Mouse (Mus musculus): ENCODE data around the gene Ambra1. TPM values are rescaled to one million over a fixed set of nuclear protein-coding genes. Genes with fewer than 3 reads are reported as not detected.
A peak's percentile ranks its signal among the peaks of the same experiment; 100 is the strongest.

Gene Ambra1
- polyA plus RNA-seq, 1 experiment from 2014 or later = 7.3 TPM

DNA sequence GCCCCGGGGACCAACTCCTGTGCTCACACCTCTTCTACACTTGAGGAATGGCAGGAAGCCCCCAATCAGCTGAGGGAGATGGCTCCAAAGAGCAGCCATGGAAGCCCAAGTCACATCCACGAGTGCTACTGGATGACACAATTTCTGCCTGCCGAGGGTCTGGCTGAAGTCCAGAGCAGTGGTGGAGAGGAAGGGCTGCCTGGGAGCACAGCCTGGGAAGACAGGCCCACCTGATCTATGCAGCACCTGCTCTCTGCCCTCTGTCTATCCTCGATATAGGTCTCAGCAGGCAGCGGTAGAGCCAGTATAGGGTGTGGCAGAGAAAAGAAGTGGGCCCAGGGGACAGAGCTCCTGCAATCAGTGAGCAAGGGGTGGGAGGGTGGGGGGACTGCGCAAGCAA, 216.9 kb downstream of the Ambra1 start:
- WGBS = 36% methylated on average over 6 of the region's 6 CpGs
- TF ChIP-seq EP300 (IDR thresholded peaks at IDR 0.05) (no peak), CTCF (IDR thresholded peaks at IDR 0.05) (no peak)
- no peaks in the 10 kb centered on the region for H3K36me3 ChIP-seq (ENCODE audit: insufficient read depth, low read length)
- H3K4me3 ChIP-seq (ENCODE audit: low read depth, low read length) = no peak overlapping the region
- no peak overlapping the region for H3K27ac ChIP-seq (ENCODE audit: low read length)
- no peaks in the 10 kb centered on the region for H3K27me3 ChIP-seq (replicated peaks; ENCODE audit: insufficient read depth, low read length)
- no peak overlapping the region for H3K4me2 ChIP-seq (replicated peaks; ENCODE audit: low read depth, low read length)
- H3K4me1 ChIP-seq (ENCODE audit: insufficient read depth, low read depth, low read length) = peaks cover 33% of the 10 kb centered on the region
- ATAC-seq (no peak), DNase-seq (ENCODE audit: low spot score) (no peak)
- H3K9ac ChIP-seq (replicated peaks; ENCODE audit: low read depth) = no peak overlapping the region
- H3K9me3 ChIP-seq (ENCODE audit: low read length) = no peaks in the 10 kb centered on the region

DNA sequence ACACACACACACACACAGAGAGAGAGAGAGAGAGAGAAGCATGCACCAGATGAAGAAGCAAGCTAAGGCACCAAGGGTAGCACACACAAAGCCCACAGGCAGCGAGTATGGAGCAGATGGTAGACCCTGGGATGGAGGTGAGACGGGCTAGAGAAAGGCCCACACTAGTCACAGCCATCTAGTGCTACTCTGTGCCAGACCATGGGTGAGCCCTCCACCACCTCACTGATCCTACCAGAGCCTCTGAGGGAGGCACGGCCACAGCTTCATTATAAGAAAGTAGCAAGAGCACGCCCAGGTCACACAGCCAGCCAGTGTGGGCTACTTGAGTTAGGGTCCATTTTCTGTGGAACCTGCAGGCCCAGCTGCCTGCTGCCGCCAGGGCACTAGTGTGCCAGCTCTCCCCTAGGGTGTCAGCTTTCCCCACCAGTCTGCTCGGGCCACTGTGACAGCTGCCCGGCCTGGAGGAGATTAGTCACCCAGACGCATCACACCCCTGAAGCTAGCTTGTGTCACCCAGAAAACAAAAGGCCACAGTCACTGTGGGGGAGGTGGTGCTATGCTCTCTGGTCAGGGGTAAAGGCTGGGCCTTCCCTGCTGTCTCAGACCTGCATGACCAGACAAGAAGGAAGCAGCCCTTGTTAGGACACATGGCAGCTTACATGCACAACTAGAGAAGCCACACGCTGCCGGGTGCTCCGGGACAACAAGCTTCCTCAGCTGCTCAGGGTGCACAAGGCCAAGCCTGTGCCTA, 217.6 kb downstream of the Ambra1 start:
- Histone ChIP-seq H3K36me3 (ENCODE audit: insufficient read depth, low read length) (no peaks in the 10 kb centered on the region), H3K9ac (replicated peaks; ENCODE audit: low read depth) (no peak overlapping the region), H3K27me3 (replicated peaks; ENCODE audit: insufficient read depth, low read length) (no peaks in the 10 kb centered on the region), H3K9me3 (ENCODE audit: low read length) (no peaks in the 10 kb centered on the region), H3K27ac (ENCODE audit: low read length) (peak overlapping the region; percentile 40), H3K4me3 (ENCODE audit: low read depth, low read length) (no peak overlapping the region), H3K4me1 (ENCODE audit: insufficient read depth, low read depth, low read length) (peaks cover 33% of the 10 kb centered on the region), H3K4me2 (replicated peaks; ENCODE audit: low read depth, low read length) (no peak overlapping the region)
- WGBS = 46% methylated on average over 11 of the region's 11 CpGs
- TF ChIP-seq EP300 (IDR thresholded peaks at IDR 0.05) = no peak
- no peak; the same call in 1 of the 2 replicates for TF ChIP-seq CTCF (IDR thresholded peaks at IDR 0.05)
- DNase-seq (ENCODE audit: low spot score) (peak; percentile 54), ATAC-seq (peak; percentile 49)

DNA sequence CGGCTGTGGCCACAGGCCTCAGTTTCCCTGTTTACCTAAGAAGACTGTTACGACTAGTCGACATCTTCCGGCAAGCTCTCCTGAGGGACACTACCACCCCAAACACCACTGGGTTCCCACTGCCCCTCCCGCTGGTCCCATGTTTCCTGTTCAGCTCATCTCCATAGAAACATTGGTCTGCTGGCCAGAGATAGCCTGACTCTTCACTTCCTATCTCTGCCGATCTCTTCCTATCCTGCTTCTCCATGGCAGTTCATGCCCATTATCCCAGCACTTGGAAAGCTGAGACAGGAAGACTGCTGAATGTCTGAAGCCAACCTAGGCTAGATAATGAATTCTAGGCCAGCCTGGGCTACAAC, 218.2 kb downstream of the Ambra1 start:
- ATAC-seq (peak; percentile 25), DNase-seq (ENCODE audit: low spot score) (peak; percentile 62)
- no peak overlapping the region for H3K4me3 ChIP-seq (ENCODE audit: low read depth, low read length)
- 51% methylated on average over 6 of the region's 6 CpGs for WGBS
- 0 out of 2 replicates have a peak, but pooled peaks have one; percentile 39 for TF ChIP-seq EP300 (IDR thresholded peaks at IDR 0.05)
- no peak for TF ChIP-seq CTCF (IDR thresholded peaks at IDR 0.05)
- no peak overlapping the region for H3K4me2 ChIP-seq (replicated peaks; ENCODE audit: low read depth, low read length)
- no peak overlapping the region for H3K9ac ChIP-seq (replicated peaks; ENCODE audit: low read depth)
- H3K27me3 ChIP-seq (replicated peaks; ENCODE audit: insufficient read depth, low read length) = no peaks in the 10 kb centered on the region
- no peaks in the 10 kb centered on the region for H3K36me3 ChIP-seq (ENCODE audit: insufficient read depth, low read length)
- H3K27ac ChIP-seq (ENCODE audit: low read length) = peak overlapping the region; percentile 40; the same call in 1 of the 2 replicates
- H3K9me3 ChIP-seq (ENCODE audit: low read length) = no peaks in the 10 kb centered on the region
- H3K4me1 ChIP-seq (ENCODE audit: insufficient read depth, low read depth, low read length) = peaks cover 34% of the 10 kb centered on the region

DNA sequence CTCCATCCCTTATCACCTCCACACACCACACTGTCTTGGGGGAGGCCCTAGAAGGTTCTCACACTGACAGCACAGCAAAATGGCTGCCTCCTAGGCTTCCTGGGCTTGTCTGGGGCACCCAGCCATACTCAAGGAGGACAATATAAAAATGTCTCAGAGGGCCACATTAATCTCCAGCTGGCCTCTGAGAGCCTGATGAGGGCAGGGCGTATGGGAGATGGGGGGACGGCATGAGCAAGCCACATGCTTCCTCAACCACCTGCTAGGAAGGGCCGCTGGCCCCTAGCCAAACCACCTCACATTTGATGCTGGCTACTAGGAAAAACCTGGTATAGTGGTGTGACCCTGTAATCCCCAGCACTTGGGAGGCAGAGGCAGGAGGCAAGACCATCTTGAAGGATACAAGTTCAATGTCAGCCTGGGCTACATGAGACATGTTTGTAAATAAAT, 218.9 kb downstream of the Ambra1 start:
- ATAC-seq = no peak
- WGBS = 55% methylated on average over 3 of the region's 3 CpGs

DNA sequence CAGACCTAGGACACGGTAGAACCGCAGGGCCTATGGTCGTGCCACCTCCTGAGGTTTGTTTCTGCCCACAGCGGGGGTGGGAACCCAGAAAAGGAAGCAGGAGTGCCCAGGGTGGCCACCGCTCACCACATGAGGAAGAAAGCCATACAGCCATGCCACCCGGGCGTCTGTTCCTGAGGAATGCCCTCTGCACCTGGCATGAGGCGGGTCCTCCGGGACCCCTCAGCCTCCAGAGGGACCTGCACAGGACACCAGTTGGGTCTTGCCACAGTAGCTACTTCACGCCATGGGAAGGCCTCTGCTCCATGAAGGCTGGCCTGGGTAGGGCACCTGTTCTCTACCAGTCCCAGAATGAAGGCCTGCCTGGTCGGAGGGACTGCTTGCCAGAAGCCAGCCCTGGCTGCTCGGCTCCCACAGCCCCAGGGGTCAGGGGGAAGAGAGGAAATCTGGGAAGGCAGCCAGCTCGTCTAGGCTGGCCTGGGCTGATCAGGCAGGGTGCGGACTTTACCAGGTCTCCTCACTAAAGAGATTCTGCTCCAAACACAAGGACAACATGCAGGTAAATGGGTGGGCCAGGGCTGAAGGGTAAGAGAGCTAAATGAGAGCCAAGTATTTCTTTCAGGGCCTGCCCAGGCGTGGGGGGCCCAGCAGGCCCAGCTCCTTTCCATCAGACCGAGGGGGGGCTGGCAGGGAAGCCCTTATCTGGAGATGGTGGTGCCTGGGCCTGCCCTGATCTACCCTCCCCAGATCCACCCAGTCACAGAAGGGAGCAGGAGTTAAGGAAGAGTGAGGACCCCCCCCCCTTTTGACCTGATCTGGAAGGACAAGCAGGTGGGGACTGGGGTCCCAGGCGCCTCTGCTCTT, 219.7 kb downstream of the Ambra1 start:
- Histone ChIP-seq H3K9me3 (ENCODE audit: low read length) (no peaks in the 10 kb centered on the region), H3K27ac (ENCODE audit: low read length) (peak overlapping the region; percentile 28), H3K4me3 (ENCODE audit: low read depth, low read length) (no peak overlapping the region), H3K27me3 (replicated peaks; ENCODE audit: insufficient read depth, low read length) (no peaks in the 10 kb centered on the region), H3K4me1 (ENCODE audit: insufficient read depth, low read depth, low read length) (peaks cover 37% of the 10 kb centered on the region), H3K36me3 (ENCODE audit: insufficient read depth, low read length) (no peaks in the 10 kb centered on the region), H3K4me2 (replicated peaks; ENCODE audit: low read depth, low read length) (peak overlapping the region; percentile 44), H3K9ac (replicated peaks; ENCODE audit: low read depth) (peak overlapping the region; percentile 13; the same call in 1 of the 2 replicates)
- ATAC-seq (no peak; the same call in 1 of the 2 replicates), DNase-seq (ENCODE audit: low spot score) (no peak)
- 53% methylated on average over 17 of the region's 17 CpGs for WGBS
- TF ChIP-seq CTCF (IDR thresholded peaks at IDR 0.05) = no peak
- TF ChIP-seq EP300 (IDR thresholded peaks at IDR 0.05) = no peak

More for the DNA sequence above, 218.9 kb downstream of the Ambra1 start:
- Histone ChIP-seq H3K4me1 (ENCODE audit: insufficient read depth, low read depth, low read length) (peaks cover 40% of the 10 kb centered on the region), H3K4me3 (ENCODE audit: low read depth, low read length) (no peak overlapping the region), H3K27ac (ENCODE audit: low read length) (0 out of 2 replicates have a peak overlapping the region, but pooled peaks have one; percentile 40), H3K36me3 (ENCODE audit: insufficient read depth, low read length) (no peaks in the 10 kb centered on the region), H3K4me2 (replicated peaks; ENCODE audit: low read depth, low read length) (0 out of 2 replicates have a peak overlapping the region, but pooled peaks have one; percentile 44), H3K27me3 (replicated peaks; ENCODE audit: insufficient read depth, low read length) (no peaks in the 10 kb centered on the region), H3K9ac (replicated peaks; ENCODE audit: low read depth) (no peak overlapping the region), H3K9me3 (ENCODE audit: low read length) (no peaks in the 10 kb centered on the region)
- DNase-seq (ENCODE audit: low spot score) = no peak
- TF ChIP-seq CTCF (IDR thresholded peaks at IDR 0.05) = no peak
- no peak for TF ChIP-seq EP300 (IDR thresholded peaks at IDR 0.05)

Measured in lung, postnatal 0 days (tissue).